Mouse (Mus musculus): ENCODE results near the gene Cacnb2. TPM values are rescaled to one million over a fixed set of nuclear protein-coding genes. Genes with fewer than 3 reads are reported as not detected.

The Cacnb2 gene
- total and polyA plus RNA-seq, 2 experiments, result 0.06 to 0.46 TPM

GRCm38 (mm10) chr2:14738927-14739326 lies 136.0 kb downstream of the Cacnb2 start:
- Histone ChIP-seq H3K79me2 (ENCODE audit: control insufficient read depth, insufficient read depth, low read length) (no peaks in the 10 kb centered on the region), H3K27ac (replicated peaks; ENCODE audit: insufficient read depth, low read depth, low read length) (no peak overlapping the region), H3K4me3 (ENCODE audit: insufficient read depth, low read depth, low read length) (no peak overlapping the region), H3K36me3 (ENCODE audit: control insufficient read depth, insufficient read depth, low read length) (no peaks in the 10 kb centered on the region), H3K4me1 (ENCODE audit: control insufficient read depth, insufficient read depth, low read length) (no peaks in the 10 kb centered on the region), H3K9ac (ENCODE audit: low read depth, low read length) (no peak overlapping the region), H3K27me3 (ENCODE audit: control insufficient read depth, insufficient read depth, low read length) (no peaks in the 10 kb centered on the region)
- 72% methylated on average over 9 of the region's 9 CpGs for WGBS
- no peak for DNase-seq (ENCODE audit: extremely low read depth, low read depth, low spot score)
- no peak for TF ChIP-seq CTCF (IDR thresholded peaks at IDR 0.05; ENCODE audit: low read depth, low read length)
- TF ChIP-seq POLR2A (IDR thresholded peaks at IDR 0.05; ENCODE audit: extremely low read depth, insufficient read depth, low read length), result no peak

- no peak for DNase-seq (ENCODE audit: extremely low read depth, low read depth, low spot score)
- Histone ChIP-seq H3K4me3 (ENCODE audit: insufficient read depth, low read depth, low read length) (no peak overlapping the region), H3K79me2 (ENCODE audit: control insufficient read depth, insufficient read depth, low read length) (no peaks in the 10 kb centered on the region), H3K27me3 (ENCODE audit: control insufficient read depth, insufficient read depth, low read length) (no peaks in the 10 kb centered on the region), H3K9ac (ENCODE audit: low read depth, low read length) (no peak overlapping the region), H3K4me1 (ENCODE audit: control insufficient read depth, insufficient read depth, low read length) (no peaks in the 10 kb centered on the region), H3K36me3 (ENCODE audit: control insufficient read depth, insufficient read depth, low read length) (no peaks in the 10 kb centered on the region), H3K27ac (replicated peaks; ENCODE audit: insufficient read depth, low read depth, low read length) (no peak overlapping the region)
- TF ChIP-seq POLR2A (IDR thresholded peaks at IDR 0.05; ENCODE audit: extremely low read depth, insufficient read depth, low read length), result no peak
- no peak for TF ChIP-seq CTCF (IDR thresholded peaks at IDR 0.05; ENCODE audit: low read depth, low read length)
- WGBS, result 86% methylated on average over 15 of the region's 15 CpGs
Observed at GRCm38 (mm10) chr2:14739510-14739909, 136.6 kb downstream of the Cacnb2 start.

DNA sequence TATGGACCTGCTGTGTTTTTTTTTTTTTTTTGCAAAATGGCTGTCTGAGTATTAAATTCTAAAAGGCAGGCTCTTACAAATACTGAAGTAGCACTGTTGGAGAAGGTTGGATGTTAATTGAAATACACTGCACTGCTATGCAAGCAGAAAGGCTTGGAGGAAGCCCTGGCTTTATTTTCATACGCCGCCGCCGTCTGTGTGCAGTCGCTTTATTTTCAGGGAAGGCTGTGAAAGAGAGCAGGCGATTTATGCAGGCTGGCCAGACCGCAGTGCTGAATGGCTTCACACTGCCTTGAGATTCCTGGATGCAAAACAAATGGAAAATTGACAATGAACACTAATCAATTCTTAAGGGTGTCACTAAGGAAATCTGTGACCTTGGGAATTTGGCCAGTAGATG lies 137.5 kb downstream of the Cacnb2 start:
- 94% methylated on average over 7 of the region's 7 CpGs for WGBS
- Histone ChIP-seq H3K36me3 (ENCODE audit: control insufficient read depth, insufficient read depth, low read length) (no peaks in the 10 kb centered on the region), H3K9ac (ENCODE audit: low read depth, low read length) (no peak overlapping the region), H3K4me1 (ENCODE audit: control insufficient read depth, insufficient read depth, low read length) (no peaks in the 10 kb centered on the region), H3K4me3 (ENCODE audit: insufficient read depth, low read depth, low read length) (no peak overlapping the region), H3K27ac (replicated peaks; ENCODE audit: insufficient read depth, low read depth, low read length) (no peak overlapping the region), H3K27me3 (ENCODE audit: control insufficient read depth, insufficient read depth, low read length) (no peaks in the 10 kb centered on the region), H3K79me2 (ENCODE audit: control insufficient read depth, insufficient read depth, low read length) (no peaks in the 10 kb centered on the region)
- TF ChIP-seq CTCF (IDR thresholded peaks at IDR 0.05; ENCODE audit: low read depth, low read length) (no peak), POLR2A (IDR thresholded peaks at IDR 0.05; ENCODE audit: extremely low read depth, insufficient read depth, low read length) (no peak)
- DNase-seq (ENCODE audit: extremely low read depth, low read depth, low spot score), result no peak

DNA sequence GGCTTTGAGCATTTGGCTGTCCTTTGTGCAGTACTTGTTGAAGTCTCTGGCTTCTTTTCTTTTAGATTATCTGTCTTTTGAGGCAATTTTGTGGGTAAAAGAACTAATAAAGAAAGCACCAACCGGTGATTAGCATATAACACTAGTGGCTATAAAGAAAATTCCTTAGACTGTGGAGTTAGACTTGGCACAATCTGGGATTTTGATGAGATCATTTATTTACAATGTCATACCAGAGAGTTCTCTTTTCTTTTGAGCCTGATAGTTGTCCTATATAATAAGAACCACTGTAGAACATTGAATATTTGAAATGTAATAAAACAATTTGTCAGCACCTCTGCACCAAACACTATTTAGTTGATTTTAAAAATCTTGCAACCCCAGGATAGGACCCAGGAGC lies 141.9 kb downstream of the Cacnb2 start:
- WGBS, result 91% methylated on average over 1 of the region's 1 CpGs
- H3K79me2 ChIP-seq (ENCODE audit: control insufficient read depth, insufficient read depth, low read length), result no peaks in the 10 kb centered on the region
- no peaks in the 10 kb centered on the region for H3K27me3 ChIP-seq (ENCODE audit: control insufficient read depth, insufficient read depth, low read length)
- H3K9ac ChIP-seq (ENCODE audit: low read depth, low read length), result no peak overlapping the region
- no peak for TF ChIP-seq POLR2A (IDR thresholded peaks at IDR 0.05; ENCODE audit: extremely low read depth, insufficient read depth, low read length)
- no peak for TF ChIP-seq CTCF (IDR thresholded peaks at IDR 0.05; ENCODE audit: low read depth, low read length)
- no peaks in the 10 kb centered on the region for H3K36me3 ChIP-seq (ENCODE audit: control insufficient read depth, insufficient read depth, low read length)
- H3K4me3 ChIP-seq (ENCODE audit: insufficient read depth, low read depth, low read length), result no peak overlapping the region
- DNase-seq (ENCODE audit: extremely low read depth, low read depth, low spot score), result no peak
- no peaks in the 10 kb centered on the region for H3K4me1 ChIP-seq (ENCODE audit: control insufficient read depth, insufficient read depth, low read length)
- no peak overlapping the region for H3K27ac ChIP-seq (replicated peaks; ENCODE audit: insufficient read depth, low read depth, low read length)

DNA sequence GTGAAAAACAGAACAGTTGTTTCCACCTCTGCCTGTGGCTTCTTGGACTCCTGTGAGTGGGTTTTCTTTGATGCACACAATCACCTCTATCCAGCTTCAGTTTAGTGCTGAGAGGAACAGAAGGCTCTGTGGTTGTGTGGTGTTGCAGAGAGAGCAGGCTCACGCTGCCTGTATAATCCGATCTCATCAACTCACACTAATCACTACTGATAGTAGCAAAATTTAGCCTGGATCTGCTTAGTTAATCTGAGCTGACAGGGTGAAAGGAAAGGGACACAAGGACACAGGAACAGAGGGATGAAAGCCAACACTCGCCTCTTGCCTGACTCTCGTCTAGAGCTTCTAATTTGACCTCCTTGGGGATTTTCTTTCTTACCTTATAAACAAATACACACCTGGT lies 160.0 kb downstream of the Cacnb2 start:
- DNase-seq (ENCODE audit: extremely low read depth, low read depth, low spot score), result no peak
- TF ChIP-seq CTCF (IDR thresholded peaks at IDR 0.05; ENCODE audit: low read depth, low read length) (no peak), POLR2A (IDR thresholded peaks at IDR 0.05; ENCODE audit: extremely low read depth, insufficient read depth, low read length) (no peak)
- Histone ChIP-seq H3K4me1 (ENCODE audit: control insufficient read depth, insufficient read depth, low read length) (no peaks in the 10 kb centered on the region), H3K9ac (ENCODE audit: low read depth, low read length) (no peak overlapping the region), H3K4me3 (ENCODE audit: insufficient read depth, low read depth, low read length) (no peak overlapping the region), H3K27ac (replicated peaks; ENCODE audit: insufficient read depth, low read depth, low read length) (no peak overlapping the region), H3K79me2 (ENCODE audit: control insufficient read depth, insufficient read depth, low read length) (no peaks in the 10 kb centered on the region), H3K27me3 (ENCODE audit: control insufficient read depth, insufficient read depth, low read length) (no peaks in the 10 kb centered on the region), H3K36me3 (ENCODE audit: control insufficient read depth, insufficient read depth, low read length) (no peaks in the 10 kb centered on the region)
- 78% methylated on average over 4 of the region's 4 CpGs for WGBS

GRCm38 (mm10) chr2:14763931-14764330 lies 161.0 kb downstream of the Cacnb2 start:
- H3K9ac ChIP-seq (ENCODE audit: low read depth, low read length), result no peak overlapping the region
- H3K27me3 ChIP-seq (ENCODE audit: control insufficient read depth, insufficient read depth, low read length), result no peaks in the 10 kb centered on the region
- TF ChIP-seq POLR2A (IDR thresholded peaks at IDR 0.05; ENCODE audit: extremely low read depth, insufficient read depth, low read length), result no peak
- TF ChIP-seq CTCF (IDR thresholded peaks at IDR 0.05; ENCODE audit: low read depth, low read length), result no peak
- 87% methylated on average over 6 of the region's 6 CpGs for WGBS
- no peaks in the 10 kb centered on the region for H3K79me2 ChIP-seq (ENCODE audit: control insufficient read depth, insufficient read depth, low read length)
- no peaks in the 10 kb centered on the region for H3K36me3 ChIP-seq (ENCODE audit: control insufficient read depth, insufficient read depth, low read length)
- H3K4me3 ChIP-seq (ENCODE audit: insufficient read depth, low read depth, low read length), result no peak overlapping the region
- DNase-seq (ENCODE audit: extremely low read depth, low read depth, low spot score), result no peak
- H3K4me1 ChIP-seq (ENCODE audit: control insufficient read depth, insufficient read depth, low read length), result no peaks in the 10 kb centered on the region
- no peak overlapping the region for H3K27ac ChIP-seq (replicated peaks; ENCODE audit: insufficient read depth, low read depth, low read length)

Data from liver, adult 2 months (tissue).